Mouse (Mus musculus) hindbrain, embryonic 15.5 days (tissue): ENCODE measurements around the gene Rasd2. TPM values are rescaled to one million over a fixed set of nuclear protein-coding genes. Genes with fewer than 3 reads are reported as not detected.

Experiments
- ATAC-seq: fragments of 200-750 bp; cut with Nextera tagmentation; 2 replicates; pipeline ENCODE4 v1.8.0; 2017; ENCODE audit warnings: low read depth, moderate number of reproducible peaks, moderate TSS enrichment; ENCODE audit not compliant: low FRiP score
- H3K27ac ChIP-seq: fragments of 300-500 bp; sonication (generic); replicated peaks from 2 replicates; pipeline ENCODE4 v1.5.1; 2015; ENCODE audit warnings: mild to moderate bottlenecking, inconsistent platforms
- H3K27me3 ChIP-seq: fragments of 300-500 bp; sonication (generic); 2 replicates; pipeline ENCODE4 v1.6.1; 2015; ENCODE audit warnings: control low read depth, inconsistent platforms
- H3K36me3 ChIP-seq: fragments of 300-500 bp; sonication (generic); 2 replicates; pipeline ENCODE4 v1.6.1; 2015; ENCODE audit warnings: control low read depth, inconsistent platforms
- H3K4me1 ChIP-seq: fragments of 300-500 bp; sonication (generic); replicated peaks from 2 replicates; pipeline ENCODE4 v1.6.1; 2015; ENCODE audit warnings: control low read depth, inconsistent platforms
- H3K4me2 ChIP-seq: fragments of 300-500 bp; sonication (generic); 2 replicates; pipeline ENCODE4 v1.6.1; 2015; ENCODE audit warnings: moderate library complexity, mild to moderate bottlenecking, inconsistent platforms
- H3K4me3 ChIP-seq: fragments of 300-500 bp; sonication (generic); 2 replicates; pipeline ENCODE4 v1.5.1; 2015; ENCODE audit warnings: mild to moderate bottlenecking, inconsistent platforms
- H3K9ac ChIP-seq: fragments of 300-500 bp; sonication (generic); 2 replicates; pipeline ENCODE4 v1.6.1; 2015; ENCODE audit warnings: inconsistent platforms
- H3K9me3 ChIP-seq: fragments of 300-500 bp; sonication (generic); 2 replicates; pipeline ENCODE4 v1.6.1; 2016; ENCODE audit warnings: control low read depth, inconsistent platforms
- WGBS: fragments of 180-500 bp; shearing (Covaris S2); methylation state at CpG from one replicate; pipeline ENCODE4 v1.1.7; 2015; 5-methylcytosine and 5-hydroxymethylcytosine counted together
- polyA plus RNA-seq: library from polyadenylated mRNA; unstranded; fragments of >200 nt; fragmentation: Nextera tagmentation; extraction: Ambion mirVana; gene quantifications from 2 replicates; pipeline ENCODE4 v1.2.1, GENCODE M21; 2015

The Rasd2 gene
- polyA plus RNA-seq, 1 experiment from 2014 or later: 5.7 TPM

- H3K4me3 ChIP-seq: no peak overlapping the region
- H3K4me2 ChIP-seq: no peak overlapping the region
- no peaks in the 10 kb centered on the region for H3K36me3 ChIP-seq
- 83% methylated on average over 2 of the region's 2 CpGs for WGBS
- no peaks in the 10 kb centered on the region for H3K4me1 ChIP-seq
- ATAC-seq: no peak
- H3K9me3 ChIP-seq: no peaks in the 10 kb centered on the region
- H3K27ac ChIP-seq: no peak overlapping the region
- H3K9ac ChIP-seq: no peak overlapping the region
- no peaks in the 10 kb centered on the region for H3K27me3 ChIP-seq
Measured at GRCm38 (mm10) chr8:75226773-75227172, 13.0 kb downstream of the Rasd2 start.

GRCm38 (mm10) chr8:75233915-75234554 is 20.3 kb downstream of the Rasd2 start:
- no peak overlapping the region for H3K4me3 ChIP-seq
- no peaks in the 10 kb centered on the region for H3K9me3 ChIP-seq
- H3K4me2 ChIP-seq: no peak overlapping the region
- ATAC-seq: 0 out of 2 replicates have a peak, but pooled peaks have one; percentile 59
- no peak overlapping the region for H3K9ac ChIP-seq
- no peaks in the 10 kb centered on the region for H3K27me3 ChIP-seq
- no peaks in the 10 kb centered on the region for H3K36me3 ChIP-seq
- no peaks in the 10 kb centered on the region for H3K4me1 ChIP-seq
- no peak overlapping the region for H3K27ac ChIP-seq
- WGBS: 65% methylated on average over 4 of the region's 4 CpGs

GRCm38 (mm10) chr8:75247331-75247730 is 33.6 kb downstream of the Rasd2 start:
- 93% methylated on average over 15 of the region's 15 CpGs for WGBS
- no peak overlapping the region for H3K9ac ChIP-seq
- no peak for ATAC-seq
- H3K4me1 ChIP-seq: no peaks in the 10 kb centered on the region
- H3K27me3 ChIP-seq: no peaks in the 10 kb centered on the region
- H3K4me3 ChIP-seq: no peak overlapping the region
- no peaks in the 10 kb centered on the region for H3K36me3 ChIP-seq
- no peak overlapping the region for H3K4me2 ChIP-seq
- H3K27ac ChIP-seq: no peak overlapping the region
- H3K9me3 ChIP-seq: no peaks in the 10 kb centered on the region

- WGBS: 93% methylated on average over 4 of the region's 4 CpGs
- no peak overlapping the region for H3K4me2 ChIP-seq
- no peaks in the 10 kb centered on the region for H3K27me3 ChIP-seq
- H3K9ac ChIP-seq: no peak overlapping the region
- H3K9me3 ChIP-seq: no peaks in the 10 kb centered on the region
- H3K4me1 ChIP-seq: no peaks in the 10 kb centered on the region
- no peak for ATAC-seq
- no peak overlapping the region for H3K4me3 ChIP-seq
- no peak overlapping the region for H3K27ac ChIP-seq
- H3K36me3 ChIP-seq: no peaks in the 10 kb centered on the region
Measured at GRCm38 (mm10) chr8:75249186-75249585, 35.4 kb downstream of the Rasd2 start.

- 92% methylated on average over 3 of the region's 3 CpGs for WGBS
- no peaks in the 10 kb centered on the region for H3K27me3 ChIP-seq
Measured at GRCm38 (mm10) chr8:75254027-75254426, 40.3 kb downstream of the Rasd2 start.

GRCm38 (mm10) chr8:75255635-75256034 is 41.9 kb downstream of the Rasd2 start:
- Histone ChIP-seq H3K27me3 (no peaks in the 10 kb centered on the region), H3K4me2 (no peak overlapping the region), H3K4me1 (no peaks in the 10 kb centered on the region), H3K36me3 (no peaks in the 10 kb centered on the region), H3K9me3 (no peaks in the 10 kb centered on the region), H3K4me3 (no peak overlapping the region), H3K27ac (no peak overlapping the region), H3K9ac (no peak overlapping the region)
- WGBS: 95% methylated on average over 3 of the region's 3 CpGs
- no peak for ATAC-seq

More at GRCm38 (mm10) chr8:75254027-75254426, 40.3 kb downstream of the Rasd2 start:
- H3K9me3 ChIP-seq: no peaks in the 10 kb centered on the region
- no peaks in the 10 kb centered on the region for H3K36me3 ChIP-seq
- H3K4me3 ChIP-seq: no peak overlapping the region
- ATAC-seq: no peak
- H3K27ac ChIP-seq: no peak overlapping the region
- no peak overlapping the region for H3K9ac ChIP-seq
- no peaks in the 10 kb centered on the region for H3K4me1 ChIP-seq
- no peak overlapping the region for H3K4me2 ChIP-seq

GRCm38 (mm10) chr8:75272166-75272565 is 58.4 kb downstream of the Rasd2 start:
- Histone ChIP-seq H3K27ac (no peak overlapping the region), H3K4me1 (no peaks in the 10 kb centered on the region), H3K36me3 (no peaks in the 10 kb centered on the region), H3K9ac (no peak overlapping the region), H3K4me2 (no peak overlapping the region), H3K27me3 (no peaks in the 10 kb centered on the region), H3K4me3 (no peak overlapping the region), H3K9me3 (no peaks in the 10 kb centered on the region)
- 32% methylated on average over 4 of the region's 4 CpGs for WGBS
- no peak for ATAC-seq

Other genes with a start within 250 kb of the Rasd2 start
- 32.9 and 37.7 TPM in 2 replicates for gene Hmgxb4, start 220.6 kb upstream of the Rasd2 start, polyA plus RNA-seq
- gene Tom1, start 180.2 kb upstream of the Rasd2 start, polyA plus RNA-seq: 35.4 and 40.2 TPM in 2 replicates
- 14.0 and 15.1 TPM in 2 replicates for gene Hmox1, start 120.3 kb upstream of the Rasd2 start, polyA plus RNA-seq
- 41.0 and 42.9 TPM in 2 replicates for gene Mcm5, start 104.4 kb upstream of the Rasd2 start, polyA plus RNA-seq
- 0.31 TPM in 1 of 2 replicates, not detected in the other for gene Gm10358, start 192.6 kb downstream of the Rasd2 start, polyA plus RNA-seq
- gene Iqcm, start 234.8 kb downstream of the Rasd2 start, polyA plus RNA-seq: 0.10 TPM in 1 of 2 replicates, not detected in the other